Mouse (Mus musculus): ENCODE results near the gene Plxna1. TPM values are rescaled to one million over a fixed set of nuclear protein-coding genes. Genes with fewer than 3 reads are reported as not detected.

Plxna1 gene
- polyA plus RNA-seq, 1 experiment from 2014 or later = 21.6 TPM

Other genes with a start within 250 kb of the Plxna1 start
- 185 and 201 TPM in 2 replicates for gene Chchd6, start 233.0 kb upstream of the Plxna1 start, polyA plus RNA-seq (2015; fragmentation: Nextera tagmentation; extraction: Ambion mirVana)

Measured in hindbrain, embryonic 16.5 days (tissue).